Mouse (Mus musculus) liver, embryonic 13.5 days (tissue): Measurements from ENCODE around the gene 1700123O20Rik. TPM values are rescaled to one million over a fixed set of nuclear protein-coding genes. Genes with fewer than 3 reads are reported as not detected.

Experiments
- ATAC-seq: fragments of 200-750 bp; cut with Nextera tagmentation; 2 replicates; pipeline ENCODE4 v1.8.0; 2017; ENCODE audit warnings: low read depth, mild to moderate bottlenecking, moderate number of reproducible peaks, moderate library complexity
- DNase-seq: peaks from one replicate; pipeline ENCODE4 v3.0.0; 2022
- H3K27ac ChIP-seq: fragments of 300-500 bp; sonication (generic); 2 replicates; pipeline ENCODE4 v1.5.1; 2015; ENCODE audit warnings: moderate library complexity, mild to moderate bottlenecking, inconsistent platforms
- H3K27me3 ChIP-seq: fragments of 300-500 bp; sonication (generic); 2 replicates; pipeline ENCODE4 v1.6.1; 2015; ENCODE audit warnings: mild to moderate bottlenecking, inconsistent platforms
- H3K36me3 ChIP-seq: fragments of 300-500 bp; sonication (generic); 2 replicates; pipeline ENCODE4 v1.6.1; 2015; ENCODE audit warnings: mild to moderate bottlenecking, inconsistent platforms
- H3K4me1 ChIP-seq: fragments of 300-500 bp; sonication (generic); replicated peaks from 2 replicates; pipeline ENCODE4 v1.6.1; 2015; ENCODE audit warnings: inconsistent platforms
- H3K4me2 ChIP-seq: fragments of 300-500 bp; sonication (generic); 2 replicates; pipeline ENCODE4 v1.6.1; 2015; ENCODE audit warnings: inconsistent platforms, mild to moderate bottlenecking, moderate library complexity
- H3K4me3 ChIP-seq: fragments of 300-500 bp; sonication (generic); replicated peaks from 2 replicates; pipeline ENCODE4 v1.5.1; 2015; ENCODE audit warnings: mild to moderate bottlenecking, inconsistent platforms
- H3K9ac ChIP-seq: fragments of 300-500 bp; sonication (generic); 2 replicates; pipeline ENCODE4 v1.6.1; 2015; ENCODE audit warnings: mild to moderate bottlenecking, inconsistent platforms
- H3K9me3 ChIP-seq: fragments of 300-500 bp; sonication (generic); replicated peaks from 2 replicates; pipeline ENCODE4 v1.6.1; 2016; ENCODE audit warnings: inconsistent platforms
- WGBS: fragments of 180-500 bp; shearing (Covaris S2); methylation state at CpG from one replicate; pipeline ENCODE4 v1.1.7; 2015; ENCODE audit not compliant: insufficient replicate concordance; 5-methylcytosine and 5-hydroxymethylcytosine counted together
- polyA plus RNA-seq: library from polyadenylated mRNA; unstranded; fragments of >200 nt; fragmentation: Nextera tagmentation; extraction: Ambion mirVana; gene quantifications from 2 replicates; pipeline ENCODE4 v1.2.1, GENCODE M21; 2015

The 1700123O20Rik gene
- polyA plus RNA-seq: 46.3 and 51.6 TPM in 2 replicates

GRCm38 (mm10) chr14:54686063-54686521 lies at the start of gene 1700123O20Rik:
1700123O20Rik (plus strand) TSS chr14:54686216.
- H3K9ac ChIP-seq: peak within 1 kb of the TSS; percentile 91
- peak within 1 kb of the TSS; percentile 99 for H3K27ac ChIP-seq
- peak within 1 kb of the TSS; percentile 78 for H3K4me3 ChIP-seq
- WGBS: 0% methylated on average over 41 of the region's 41 CpGs
- H3K9me3 ChIP-seq: no peaks in the 10 kb centered on the region
- peaks cover 58% of the 10 kb centered on the region for H3K36me3 ChIP-seq
- H3K4me2 ChIP-seq: peak within 1 kb of the TSS; percentile 71
- DNase-seq (peak; percentile 89), ATAC-seq (peak; percentile 85)
- peaks cover 55% of the 10 kb centered on the region for H3K4me1 ChIP-seq
- no peaks in the 10 kb centered on the region for H3K27me3 ChIP-seq

GRCm38 (mm10) chr14:54636954-54637353 lies 49.1 kb upstream of the 1700123O20Rik start:
- no peak overlapping the region for H3K4me2 ChIP-seq
- H3K27me3 ChIP-seq: peaks cover 20% of the 10 kb centered on the region
- H3K27ac ChIP-seq: no peak overlapping the region
- no peak overlapping the region for H3K4me3 ChIP-seq
- peaks cover 15% of the 10 kb centered on the region for H3K36me3 ChIP-seq
- H3K9ac ChIP-seq: no peak overlapping the region
- peaks cover 11% of the 10 kb centered on the region for H3K4me1 ChIP-seq
- WGBS: 40% methylated on average over 8 of the region's 8 CpGs
- no peaks in the 10 kb centered on the region for H3K9me3 ChIP-seq
- DNase-seq: no peak
- ATAC-seq: no peak

GRCm38 (mm10) chr14:54638210-54638609 lies 47.8 kb upstream of the 1700123O20Rik start:
- H3K27me3 ChIP-seq: peaks cover 20% of the 10 kb centered on the region
- 63% methylated on average over 5 of the region's 5 CpGs for whole genome bisulfite sequencing

GRCm38 (mm10) chr14:54640121-54640520 lies 45.9 kb upstream of the 1700123O20Rik start:
- DNase-seq (no peak), ATAC-seq (no peak)
- Histone ChIP-seq H3K9me3 (no peaks in the 10 kb centered on the region), H3K4me3 (no peak overlapping the region), H3K4me2 (peak overlapping the region; percentile 100; the same call in 1 of the 2 replicates), H3K9ac (peak overlapping the region; percentile 17; the same call in 1 of the 2 replicates), H3K4me1 (peaks cover 11% of the 10 kb centered on the region), H3K27ac (no peak overlapping the region), H3K27me3 (peaks cover 20% of the 10 kb centered on the region), H3K36me3 (peaks cover 31% of the 10 kb centered on the region)
- 41% methylated on average over 4 of the region's 4 CpGs for WGBS

More at GRCm38 (mm10) chr14:54638210-54638609, 47.8 kb upstream of the 1700123O20Rik start:
- Histone ChIP-seq H3K9me3 (no peaks in the 10 kb centered on the region), H3K27ac (no peak overlapping the region), H3K4me3 (no peak overlapping the region), H3K36me3 (peaks cover 17% of the 10 kb centered on the region), H3K4me2 (no peak overlapping the region), H3K9ac (no peak overlapping the region), H3K4me1 (peaks cover 11% of the 10 kb centered on the region)
- DNase-seq: no peak
- ATAC-seq: no peak

GRCm38 (mm10) chr14:54640946-54641304 lies 45.1 kb upstream of the 1700123O20Rik start, which contains the start of gene Gm17606:
Gm17606 (plus strand) TSS chr14:54640952.
- Histone ChIP-seq H3K9ac (peak within 1 kb of the TSS; percentile 78), H3K27me3 (peaks cover 20% of the 10 kb centered on the region), H3K4me1 (peaks cover 11% of the 10 kb centered on the region), H3K27ac (peak within 1 kb of the TSS; percentile 66), H3K4me2 (peak within 1 kb of the TSS; percentile 100), H3K36me3 (peaks cover 40% of the 10 kb centered on the region), H3K9me3 (no peaks in the 10 kb centered on the region), H3K4me3 (peak within 1 kb of the TSS; percentile 71)
- ATAC-seq (no peak), DNase-seq (no peak)
- 1% methylated on average over 28 of the region's 28 CpGs for WGBS

GRCm38 (mm10) chr14:54641305-54641969 lies 44.6 kb upstream of the 1700123O20Rik start, which contains the start of gene Cdh24:
Cdh24 (minus strand) TSS chr14:54641364.
- Histone ChIP-seq H3K4me2 (peak within 1 kb of the TSS; percentile 100), H3K4me3 (peak within 1 kb of the TSS; percentile 71), H3K36me3 (peaks cover 45% of the 10 kb centered on the region), H3K27ac (peak within 1 kb of the TSS; percentile 66), H3K4me1 (peaks cover 11% of the 10 kb centered on the region), H3K27me3 (peaks cover 20% of the 10 kb centered on the region), H3K9me3 (no peaks in the 10 kb centered on the region), H3K9ac (peak within 1 kb of the TSS; percentile 78)
- ATAC-seq: peak; percentile 95
- peak; percentile 80 for DNase-seq
- 1% methylated on average over 48 of the region's 52 CpGs for WGBS

GRCm38 (mm10) chr14:54642224-54642944 lies 43.6 kb upstream of the 1700123O20Rik start:
- ATAC-seq (no peak), DNase-seq (no peak)
- no peak overlapping the region for H3K4me2 ChIP-seq
- H3K36me3 ChIP-seq: peaks cover 54% of the 10 kb centered on the region
- no peak overlapping the region for H3K27ac ChIP-seq
- H3K9me3 ChIP-seq: no peaks in the 10 kb centered on the region
- H3K4me3 ChIP-seq: no peak overlapping the region
- H3K9ac ChIP-seq: no peak overlapping the region
- H3K27me3 ChIP-seq: peaks cover 20% of the 10 kb centered on the region
- 92% methylated on average over 25 of the region's 25 CpGs for WGBS
- peaks cover 11% of the 10 kb centered on the region for H3K4me1 ChIP-seq

- H3K4me2 ChIP-seq: no peak overlapping the region
- peaks cover 60% of the 10 kb centered on the region for H3K36me3 ChIP-seq
- WGBS: 70% methylated on average over 2 of the region's 2 CpGs
Observed at GRCm38 (mm10) chr14:54643011-54643410, 43.0 kb upstream of the 1700123O20Rik start.

GRCm38 (mm10) chr14:54644294-54644693 lies 41.7 kb upstream of the 1700123O20Rik start:
- Histone ChIP-seq H3K36me3 (peaks cover 72% of the 10 kb centered on the region), H3K27ac (no peak overlapping the region), H3K4me3 (no peak overlapping the region), H3K9ac (no peak overlapping the region), H3K9me3 (no peaks in the 10 kb centered on the region), H3K4me2 (no peak overlapping the region), H3K27me3 (peaks cover 16% of the 10 kb centered on the region), H3K4me1 (peaks cover 18% of the 10 kb centered on the region)
- 92% methylated on average over 9 of the region's 9 CpGs for WGBS
- ATAC-seq (no peak), DNase-seq (no peak)

More at GRCm38 (mm10) chr14:54643011-54643410, 43.0 kb upstream of the 1700123O20Rik start:
- H3K27ac ChIP-seq: no peak overlapping the region
- H3K9ac ChIP-seq: no peak overlapping the region
- no peak overlapping the region for H3K4me3 ChIP-seq
- peaks cover 20% of the 10 kb centered on the region for H3K27me3 ChIP-seq
- no peak for ATAC-seq
- no peaks in the 10 kb centered on the region for H3K9me3 ChIP-seq
- peaks cover 12% of the 10 kb centered on the region for H3K4me1 ChIP-seq
- no peak for DNase-seq

- H3K27me3 ChIP-seq: no peaks in the 10 kb centered on the region
- ATAC-seq (no peak), DNase-seq (no peak)
- WGBS: 92% methylated on average over 17 of the region's 17 CpGs
- no peak overlapping the region for H3K27ac ChIP-seq
- no peak overlapping the region for H3K4me3 ChIP-seq
- peaks cover 29% of the 10 kb centered on the region for H3K4me1 ChIP-seq
- no peaks in the 10 kb centered on the region for H3K9me3 ChIP-seq
- no peak overlapping the region for H3K9ac ChIP-seq
- no peak overlapping the region for H3K4me2 ChIP-seq
- H3K36me3 ChIP-seq: peaks cover 92% of the 10 kb centered on the region
Observed at GRCm38 (mm10) chr14:54646455-54646854, 39.6 kb upstream of the 1700123O20Rik start.

- Histone ChIP-seq H3K27ac (no peak overlapping the region), H3K27me3 (no peaks in the 10 kb centered on the region), H3K9me3 (no peaks in the 10 kb centered on the region), H3K4me3 (no peak overlapping the region), H3K4me1 (peaks cover 33% of the 10 kb centered on the region), H3K4me2 (no peak overlapping the region), H3K36me3 (peaks cover 96% of the 10 kb centered on the region), H3K9ac (no peak overlapping the region)
- DNase-seq: no peak
- ATAC-seq: no peak
- 89% methylated on average over 8 of the region's 8 CpGs for WGBS
Observed at GRCm38 (mm10) chr14:54646898-54647636, 38.9 kb upstream of the 1700123O20Rik start.
